Mouse (Mus musculus): ENCODE measurements around the gene Daxx. TPM values are rescaled to one million over a fixed set of nuclear protein-coding genes. Genes with fewer than 3 reads are reported as not detected.

Daxx gene
- polyA plus RNA-seq, 1 experiment from 2014 or later = 18.1 TPM

DNA sequence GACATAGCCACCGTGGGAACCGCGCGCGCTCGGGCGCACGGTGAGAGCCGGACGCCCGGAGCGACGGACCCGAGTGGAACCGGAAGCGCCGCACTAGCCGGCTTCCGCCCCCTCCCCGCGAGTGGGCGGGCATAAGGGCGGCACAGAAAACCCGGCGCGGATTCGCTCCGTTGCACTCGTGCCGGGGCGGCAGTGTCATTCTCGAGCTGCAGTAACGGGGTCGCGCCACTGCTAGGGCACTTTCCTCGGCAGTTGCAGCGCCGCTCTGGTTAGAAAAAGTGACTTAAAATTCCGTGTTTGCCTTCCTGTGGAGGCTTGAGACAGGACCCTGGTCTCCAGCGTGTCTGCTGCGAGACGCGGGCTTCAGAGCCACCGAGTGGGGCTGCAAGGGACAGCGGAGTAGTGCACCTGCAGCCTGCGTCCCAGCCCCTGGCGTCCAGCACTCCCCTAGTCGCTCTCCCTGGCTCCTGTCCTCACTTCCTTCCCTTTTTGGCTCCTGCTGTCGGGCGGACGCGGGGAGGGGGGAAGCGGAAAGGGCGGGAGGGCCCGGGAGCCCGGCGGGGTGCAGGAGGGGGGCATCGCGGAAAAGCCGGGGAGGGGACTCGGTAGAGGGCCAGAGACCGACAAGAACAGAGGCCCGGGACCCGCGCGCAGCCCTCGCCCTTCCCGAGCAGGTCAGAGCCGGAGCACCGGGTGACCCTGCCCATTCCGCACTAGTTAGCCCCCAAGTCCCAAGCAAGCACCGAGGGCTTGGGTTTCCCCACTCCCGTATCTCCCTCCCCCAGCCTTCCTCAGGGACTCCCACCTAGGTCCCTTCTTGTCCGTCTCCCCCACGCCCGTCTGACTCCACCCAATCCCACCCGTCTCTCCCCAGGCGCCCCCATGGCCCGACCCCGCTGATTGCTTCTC is 20.4 kb downstream of the Daxx start, which contains the start of gene Rgl2:
Rgl2 (plus strand) TSS at position 173 of the 909 bp plus-strand sequence.
- no peaks in the 10 kb centered on the region for H3K9me3 ChIP-seq (ENCODE audit: control insufficient read depth, low read length)
- peak; percentile 87 for ATAC-seq (ENCODE audit: low FRiP score, low TSS enrichment)
- under 1% methylated on average over 65 of the region's 80 CpGs for WGBS

DNA sequence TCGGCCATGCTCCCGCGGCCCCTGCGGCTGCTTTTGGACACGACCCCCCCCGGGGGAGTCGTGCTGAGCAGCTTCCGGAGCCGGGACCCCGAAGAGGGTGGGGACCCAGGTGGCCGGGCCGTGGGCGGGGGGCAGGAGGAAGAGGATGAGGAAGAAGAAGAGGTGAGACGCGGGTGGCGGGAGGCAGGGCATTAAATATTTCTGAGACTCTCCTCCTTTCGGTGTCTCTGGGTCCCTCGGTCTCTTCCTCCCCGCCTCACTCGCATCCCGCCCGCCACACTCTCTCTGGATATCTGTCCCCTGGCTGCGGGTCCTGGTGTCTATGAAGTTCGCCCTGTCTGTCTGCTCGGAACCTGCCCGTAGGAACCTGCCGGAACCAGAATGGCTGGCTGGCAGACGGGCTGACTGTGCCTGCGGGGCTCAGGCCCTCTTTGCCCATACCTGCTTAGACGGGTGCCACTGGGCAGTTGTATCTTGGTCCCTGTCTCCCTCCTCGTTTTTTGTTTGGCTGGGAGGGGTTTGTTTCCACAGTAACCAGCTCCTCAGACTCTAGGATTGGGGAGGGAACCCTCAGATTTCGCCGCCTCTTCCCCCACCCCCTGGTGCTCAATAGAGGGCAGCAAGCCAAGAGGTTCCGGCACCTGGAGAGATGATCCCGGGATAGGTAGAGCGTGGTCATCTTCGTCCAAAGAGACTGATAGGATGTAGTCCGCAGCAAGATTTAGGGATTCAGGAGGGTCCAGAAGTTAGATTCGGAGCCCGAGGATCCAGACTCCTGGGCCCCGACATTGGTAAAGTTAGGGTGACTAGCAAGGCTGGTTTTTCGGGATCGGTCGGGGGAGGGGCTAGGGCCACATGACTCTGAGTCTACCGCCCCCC is 21.3 kb downstream of the Daxx start:
- TF ChIP-seq CTCF (IDR thresholded peaks at IDR 0.05; ENCODE audit: low read depth) (peak; percentile 20), EP300 (optimal IDR thresholded peaks at IDR 0.05) (no peak)
- 0 out of 2 replicates have a peak, but pooled peaks have one; percentile 15 for ATAC-seq (ENCODE audit: low FRiP score, low TSS enrichment)

More for the DNA sequence above, 20.4 kb downstream of the Daxx start, which contains the start of gene Rgl2:
- peak within 1 kb of the TSS; percentile 82 for H3K9ac ChIP-seq (ENCODE audit: low read length)
- peaks cover 12% of the 10 kb centered on the region for H3K36me3 ChIP-seq (ENCODE audit: control insufficient read depth, insufficient read depth, low read length)
- 0 out of 2 replicates have a peak, but pooled peaks cover 3% of the 10 kb centered on the region for H3K4me1 ChIP-seq (replicated peaks; ENCODE audit: control insufficient read depth, insufficient read depth)
- TF ChIP-seq CTCF (IDR thresholded peaks at IDR 0.05; ENCODE audit: low read depth) (peak; percentile 51), EP300 (optimal IDR thresholded peaks at IDR 0.05) (peak; percentile 48)
- no peaks in the 10 kb centered on the region for H3K27me3 ChIP-seq (ENCODE audit: control insufficient read depth, insufficient read depth, low read length)
- peak within 1 kb of the TSS; percentile 93 for H3K27ac ChIP-seq (replicated peaks)
- H3K4me2 ChIP-seq (replicated peaks; ENCODE audit: low read depth) = peak within 1 kb of the TSS; percentile 100
- peak within 1 kb of the TSS; percentile 84 for H3K4me3 ChIP-seq (ENCODE audit: low read depth, low read length)
- peak; percentile 95 for DNase-seq (ENCODE audit: low spot score)

DNA sequence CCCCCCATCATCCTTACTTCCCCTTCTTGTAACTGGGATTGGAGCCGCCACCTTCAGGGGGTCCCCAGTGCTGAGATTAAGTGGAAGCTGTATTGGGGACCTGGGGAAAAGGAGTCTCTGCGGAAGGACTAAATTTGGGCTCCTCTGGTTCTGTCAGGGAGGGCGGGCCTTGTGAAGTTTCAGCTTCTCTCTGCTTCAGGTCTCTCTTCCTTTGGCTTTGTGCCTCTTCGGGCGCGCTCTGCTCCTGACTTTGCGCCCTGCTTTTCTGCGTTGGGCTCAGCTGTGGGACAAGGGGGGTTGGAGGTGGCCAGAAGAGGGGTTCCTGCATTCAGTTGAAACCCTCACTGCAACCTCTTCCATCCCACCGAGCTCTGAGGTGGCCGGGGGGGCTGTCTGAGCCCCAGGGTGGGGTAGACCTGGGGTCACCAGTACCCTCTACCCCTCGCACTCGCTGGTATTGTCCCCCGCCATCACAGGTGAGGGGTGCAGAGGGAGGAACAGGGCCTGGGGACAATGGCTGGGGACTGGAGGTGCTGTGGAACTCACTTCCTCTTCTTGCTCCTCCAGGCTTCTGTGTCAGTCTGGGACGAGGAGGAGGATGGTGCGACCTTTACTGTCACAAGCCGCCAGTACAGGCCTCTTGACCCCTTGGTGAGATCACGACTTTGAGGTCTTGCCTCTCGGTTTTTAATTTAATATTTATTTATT is 22.1 kb downstream of the Daxx start:
- 41% methylated on average over 18 of the region's 18 CpGs for WGBS
- no peaks in the 10 kb centered on the region for H3K9me3 ChIP-seq (ENCODE audit: control insufficient read depth, low read length)
- no peak for DNase-seq (ENCODE audit: low spot score)
- peaks cover 5% of the 10 kb centered on the region; the same call in 1 of the 2 replicates for H3K36me3 ChIP-seq (ENCODE audit: control insufficient read depth, insufficient read depth, low read length)
- 0 out of 2 replicates have a peak, but pooled peaks cover 3% of the 10 kb centered on the region for H3K4me1 ChIP-seq (replicated peaks; ENCODE audit: control insufficient read depth, insufficient read depth)
- TF ChIP-seq CTCF (IDR thresholded peaks at IDR 0.05; ENCODE audit: low read depth) (no peak), EP300 (optimal IDR thresholded peaks at IDR 0.05) (no peak)
- H3K4me3 ChIP-seq (ENCODE audit: low read depth, low read length) = peak overlapping the region; percentile 84
- H3K4me2 ChIP-seq (replicated peaks; ENCODE audit: low read depth) = peak overlapping the region; percentile 100
- ATAC-seq (ENCODE audit: low FRiP score, low TSS enrichment) = no peak
- no peaks in the 10 kb centered on the region for H3K27me3 ChIP-seq (ENCODE audit: control insufficient read depth, insufficient read depth, low read length)
- peak overlapping the region; percentile 93; the same call in 1 of the 2 replicates for H3K27ac ChIP-seq (replicated peaks)
- peak overlapping the region; percentile 82 for H3K9ac ChIP-seq (ENCODE audit: low read length)

More for the DNA sequence above, 21.3 kb downstream of the Daxx start:
- peaks cover 8% of the 10 kb centered on the region for H3K36me3 ChIP-seq (ENCODE audit: control insufficient read depth, insufficient read depth, low read length)
- peak overlapping the region; percentile 84 for H3K4me3 ChIP-seq (ENCODE audit: low read depth, low read length)
- peak; percentile 60 for DNase-seq (ENCODE audit: low spot score)
- H3K9me3 ChIP-seq (ENCODE audit: control insufficient read depth, low read length) = no peaks in the 10 kb centered on the region
- H3K27ac ChIP-seq (replicated peaks) = peak overlapping the region; percentile 93
- H3K4me2 ChIP-seq (replicated peaks; ENCODE audit: low read depth) = peak overlapping the region; percentile 100
- 0 out of 2 replicates have a peak, but pooled peaks cover 3% of the 10 kb centered on the region for H3K4me1 ChIP-seq (replicated peaks; ENCODE audit: control insufficient read depth, insufficient read depth)
- peak overlapping the region; percentile 82 for H3K9ac ChIP-seq (ENCODE audit: low read length)
- H3K27me3 ChIP-seq (ENCODE audit: control insufficient read depth, insufficient read depth, low read length) = no peaks in the 10 kb centered on the region
- WGBS = 0% methylated on average over 40 of the region's 45 CpGs

DNA sequence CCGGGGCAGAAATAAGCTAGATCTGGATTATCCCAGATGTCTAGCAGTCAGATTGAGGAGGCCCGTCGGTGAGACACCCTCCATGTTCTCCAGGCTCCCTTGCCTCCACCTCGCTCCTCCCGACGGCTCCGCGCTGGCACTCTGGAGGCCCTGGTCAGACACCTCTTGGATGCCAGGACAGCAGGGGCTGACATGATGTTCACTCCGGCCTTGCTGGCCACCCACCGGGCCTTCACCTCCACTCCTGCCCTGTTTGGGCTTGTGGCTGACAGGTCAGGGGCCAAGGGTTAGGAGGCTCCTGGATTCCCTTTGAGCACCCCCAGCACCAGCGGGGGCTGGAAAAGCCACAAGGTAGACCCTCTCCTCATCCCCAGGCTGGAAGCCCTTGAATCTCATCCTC is 22.7 kb downstream of the Daxx start:
- TF ChIP-seq EP300 (optimal IDR thresholded peaks at IDR 0.05) (no peak), CTCF (IDR thresholded peaks at IDR 0.05; ENCODE audit: low read depth) (no peak)
- peaks cover 5% of the 10 kb centered on the region; the same call in 1 of the 2 replicates for H3K36me3 ChIP-seq (ENCODE audit: control insufficient read depth, insufficient read depth, low read length)
- no peaks in the 10 kb centered on the region for H3K27me3 ChIP-seq (ENCODE audit: control insufficient read depth, insufficient read depth, low read length)
- no peak overlapping the region for H3K4me2 ChIP-seq (replicated peaks; ENCODE audit: low read depth)
- 0 out of 2 replicates have a peak, but pooled peaks cover 3% of the 10 kb centered on the region for H3K4me1 ChIP-seq (replicated peaks; ENCODE audit: control insufficient read depth, insufficient read depth)
- H3K9me3 ChIP-seq (ENCODE audit: control insufficient read depth, low read length) = no peaks in the 10 kb centered on the region
- no peak overlapping the region for H3K9ac ChIP-seq (ENCODE audit: low read length)
- H3K27ac ChIP-seq (replicated peaks) = no peak overlapping the region
- H3K4me3 ChIP-seq (ENCODE audit: low read depth, low read length) = no peak overlapping the region
- no peak for DNase-seq (ENCODE audit: low spot score)
- ATAC-seq (ENCODE audit: low FRiP score, low TSS enrichment) = no peak
- WGBS = 92% methylated on average over 11 of the region's 11 CpGs

DNA sequence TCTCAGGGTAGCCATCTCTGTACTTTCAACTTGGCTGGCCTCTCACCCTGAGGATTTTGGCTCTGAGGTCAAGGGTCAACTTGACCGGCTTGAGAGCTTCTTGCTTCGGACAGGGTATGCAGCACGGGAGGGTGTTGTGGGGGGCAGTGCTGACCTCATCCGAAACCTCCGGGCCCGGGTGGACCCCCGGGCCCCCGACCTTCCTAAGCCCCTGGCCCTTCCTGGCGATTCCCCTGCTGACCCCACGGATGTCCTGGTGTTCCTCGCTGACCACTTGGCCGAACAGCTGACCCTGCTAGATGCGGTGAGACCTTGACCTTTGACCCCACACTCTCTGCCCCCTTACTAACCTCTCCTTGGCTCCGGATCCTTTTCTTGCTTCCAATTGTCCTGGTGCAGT is 23.2 kb downstream of the Daxx start:
- no peaks in the 10 kb centered on the region for H3K9me3 ChIP-seq (ENCODE audit: control insufficient read depth, low read length)
- H3K4me2 ChIP-seq (replicated peaks; ENCODE audit: low read depth) = no peak overlapping the region
- DNase-seq (ENCODE audit: low spot score) (no peak), ATAC-seq (ENCODE audit: low FRiP score, low TSS enrichment) (no peak)
- H3K27ac ChIP-seq (replicated peaks) = no peak overlapping the region
- 92% methylated on average over 14 of the region's 14 CpGs for WGBS
- H3K4me1 ChIP-seq (replicated peaks; ENCODE audit: control insufficient read depth, insufficient read depth) = 0 out of 2 replicates have a peak, but pooled peaks cover 3% of the 10 kb centered on the region
- H3K27me3 ChIP-seq (ENCODE audit: control insufficient read depth, insufficient read depth, low read length) = no peaks in the 10 kb centered on the region
- H3K36me3 ChIP-seq (ENCODE audit: control insufficient read depth, insufficient read depth, low read length) = peaks cover 5% of the 10 kb centered on the region; the same call in 1 of the 2 replicates
- TF ChIP-seq CTCF (IDR thresholded peaks at IDR 0.05; ENCODE audit: low read depth) = no peak
- no peak for TF ChIP-seq EP300 (optimal IDR thresholded peaks at IDR 0.05)
- no peak overlapping the region for H3K9ac ChIP-seq (ENCODE audit: low read length)
- H3K4me3 ChIP-seq (ENCODE audit: low read depth, low read length) = no peak overlapping the region

Data from stomach, postnatal 0 days (tissue).